Mouse (Mus musculus): Measurements from ENCODE around the gene Sgk2. TPM values are rescaled to one million over a fixed set of nuclear protein-coding genes. Genes with fewer than 3 reads are reported as not detected.

The Sgk2 gene
- polyA plus RNA-seq (2012; rRNA removed) = 0.05 and 0.09 TPM in 2 replicates

DNA sequence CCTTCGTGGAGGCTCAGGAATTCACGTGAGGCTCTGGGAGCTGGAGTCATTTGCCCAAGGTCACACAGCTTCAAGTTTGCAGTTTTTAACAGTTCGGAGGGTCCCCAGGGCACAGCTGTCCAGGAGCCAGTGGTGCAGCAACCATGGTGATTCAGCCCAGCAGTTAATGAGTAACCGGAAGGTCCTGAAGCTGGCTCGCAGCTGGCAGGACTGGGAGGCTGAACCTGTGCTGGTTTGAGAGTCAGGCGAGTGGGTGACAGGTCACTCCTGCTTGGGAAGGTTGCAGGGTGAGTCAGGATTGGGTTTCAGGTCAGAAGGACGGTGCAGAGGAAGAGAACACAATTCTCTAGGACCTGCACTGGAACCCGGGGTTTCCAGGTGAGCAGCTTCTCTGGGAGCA is at the start of gene Sgk2:
Sgk2 (plus strand) TSS at position 113 of the 400 bp plus-strand sequence.
- TF ChIP-seq CTCF (IDR thresholded peaks at IDR 0.05; ENCODE audit: borderline replicate concordance, extremely low read depth, insufficient read depth, insufficient read length) (no peak), POLR2A (IDR thresholded peaks at IDR 0.05; ENCODE audit: borderline replicate concordance, extremely low read depth, insufficient read depth, insufficient read length, poor library complexity, severe bottlenecking) (no peak)
- DNase-seq (ENCODE audit: low read depth) = no peak

DNA sequence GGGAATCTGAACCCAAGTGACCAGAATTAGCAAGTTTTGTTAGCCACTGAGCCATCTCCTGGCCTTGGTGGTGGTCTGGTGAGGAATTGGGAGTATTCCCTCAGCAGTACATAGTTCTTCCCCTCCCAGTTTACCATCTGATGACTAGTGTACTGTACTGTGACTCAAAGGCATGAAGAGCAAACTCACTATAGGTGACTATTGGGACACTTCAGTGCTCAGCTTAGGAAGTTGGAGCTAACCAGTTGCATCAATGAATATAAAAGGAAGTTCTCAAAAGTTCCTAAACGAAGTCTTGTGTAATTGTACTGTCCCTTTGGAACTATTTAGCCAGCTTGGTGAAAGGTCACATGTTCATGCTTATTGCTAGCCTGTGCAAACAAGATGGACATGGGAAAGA is 47.6 kb upstream of the Sgk2 start:
- no peak for DNase-seq (ENCODE audit: low read depth)
- TF ChIP-seq POLR2A (IDR thresholded peaks at IDR 0.05; ENCODE audit: borderline replicate concordance, extremely low read depth, insufficient read depth, insufficient read length, poor library complexity, severe bottlenecking) (no peak), CTCF (IDR thresholded peaks at IDR 0.05; ENCODE audit: borderline replicate concordance, extremely low read depth, insufficient read depth, insufficient read length) (no peak)

DNA sequence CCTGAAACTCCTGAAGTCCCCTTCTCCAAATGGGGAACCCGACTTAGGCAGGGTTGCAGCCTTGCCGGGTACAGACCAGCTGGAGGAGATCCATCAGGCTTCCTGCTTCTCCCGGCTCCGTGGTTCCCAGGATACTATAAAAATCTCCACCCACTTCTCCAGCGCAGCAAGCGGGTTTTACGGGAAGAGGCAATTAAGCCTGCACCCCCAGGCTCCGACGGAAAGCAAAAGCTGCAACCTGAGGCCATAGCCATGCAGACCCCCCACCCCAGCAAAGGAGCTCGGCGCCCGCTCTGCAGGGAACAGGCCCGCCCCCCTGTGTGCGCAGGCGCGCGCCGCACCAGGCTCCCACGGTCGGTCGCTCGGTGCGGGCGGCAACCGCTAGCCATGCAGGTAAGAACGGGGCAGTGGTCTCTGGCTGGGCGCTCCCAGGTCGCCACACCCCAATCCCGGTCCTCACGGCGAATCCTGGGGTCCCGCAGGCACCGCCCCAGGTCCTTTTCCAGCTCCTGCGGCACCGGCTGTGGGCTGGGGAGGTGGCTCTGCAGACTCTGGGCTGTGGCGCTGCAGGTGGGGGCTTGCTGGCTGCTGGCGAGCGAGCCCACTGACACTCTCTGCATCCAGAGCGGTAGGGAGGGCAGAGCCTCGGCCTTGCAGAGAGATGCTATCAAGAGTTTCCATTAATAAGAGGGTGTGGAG is 43.8 kb upstream of the Sgk2 start, which contains the start of gene L3mbtl1:
L3mbtl1 (plus strand) TSS at position 325 of the 699 bp plus-strand sequence.
- DNase-seq (ENCODE audit: low read depth) = peak; percentile 72
- TF ChIP-seq POLR2A (IDR thresholded peaks at IDR 0.05; ENCODE audit: borderline replicate concordance, extremely low read depth, insufficient read depth, insufficient read length, poor library complexity, severe bottlenecking) (no peak), CTCF (IDR thresholded peaks at IDR 0.05; ENCODE audit: borderline replicate concordance, extremely low read depth, insufficient read depth, insufficient read length) (no peak)

DNA sequence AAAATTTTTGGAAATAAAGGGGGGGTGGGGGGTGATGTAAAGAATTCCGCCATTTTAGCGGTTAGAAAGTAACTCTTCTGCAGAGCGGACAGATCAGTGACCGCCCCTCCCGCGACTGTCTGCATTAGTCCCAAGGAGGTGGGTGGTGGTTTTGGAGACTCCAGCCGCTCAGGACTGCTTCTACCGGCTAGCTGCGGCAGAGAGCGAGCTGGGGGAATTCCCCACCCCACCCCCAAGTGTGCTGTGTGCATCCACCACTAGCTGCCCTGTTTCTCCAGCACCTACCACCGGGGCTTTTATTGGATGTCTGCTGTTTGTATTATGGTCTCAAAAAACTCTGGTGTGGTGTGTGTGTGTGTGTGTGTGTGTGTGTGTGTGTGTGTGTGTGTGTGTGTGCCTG is 43.2 kb upstream of the Sgk2 start:
- no peak for DNase-seq (ENCODE audit: low read depth)
- TF ChIP-seq CTCF (IDR thresholded peaks at IDR 0.05; ENCODE audit: borderline replicate concordance, extremely low read depth, insufficient read depth, insufficient read length) = no peak
- no peak for TF ChIP-seq POLR2A (IDR thresholded peaks at IDR 0.05; ENCODE audit: borderline replicate concordance, extremely low read depth, insufficient read depth, insufficient read length, poor library complexity, severe bottlenecking)

DNA sequence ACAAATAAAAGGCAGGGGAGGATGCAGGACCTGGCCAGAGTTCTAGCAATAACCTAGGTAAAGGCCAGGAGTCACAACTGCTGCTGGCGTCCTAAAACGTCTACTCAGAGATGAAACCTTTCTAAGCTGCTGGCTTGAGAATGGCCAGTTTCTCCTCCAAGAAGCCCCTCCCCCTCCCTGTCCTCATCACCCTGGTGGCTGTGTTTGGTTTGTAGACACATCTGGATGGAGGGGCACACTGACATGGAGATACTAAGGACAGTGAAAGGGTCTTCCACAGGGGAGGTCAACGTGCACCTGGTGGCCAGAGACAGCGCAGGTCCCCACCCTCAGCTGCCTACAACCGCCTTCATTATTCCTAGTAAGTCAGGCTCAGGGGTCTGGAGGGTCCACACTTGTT is 40.2 kb upstream of the Sgk2 start:
- no peak for TF ChIP-seq CTCF (IDR thresholded peaks at IDR 0.05; ENCODE audit: borderline replicate concordance, extremely low read depth, insufficient read depth, insufficient read length)
- no peak for TF ChIP-seq POLR2A (IDR thresholded peaks at IDR 0.05; ENCODE audit: borderline replicate concordance, extremely low read depth, insufficient read depth, insufficient read length, poor library complexity, severe bottlenecking)
- no peak for DNase-seq (ENCODE audit: low read depth)

DNA sequence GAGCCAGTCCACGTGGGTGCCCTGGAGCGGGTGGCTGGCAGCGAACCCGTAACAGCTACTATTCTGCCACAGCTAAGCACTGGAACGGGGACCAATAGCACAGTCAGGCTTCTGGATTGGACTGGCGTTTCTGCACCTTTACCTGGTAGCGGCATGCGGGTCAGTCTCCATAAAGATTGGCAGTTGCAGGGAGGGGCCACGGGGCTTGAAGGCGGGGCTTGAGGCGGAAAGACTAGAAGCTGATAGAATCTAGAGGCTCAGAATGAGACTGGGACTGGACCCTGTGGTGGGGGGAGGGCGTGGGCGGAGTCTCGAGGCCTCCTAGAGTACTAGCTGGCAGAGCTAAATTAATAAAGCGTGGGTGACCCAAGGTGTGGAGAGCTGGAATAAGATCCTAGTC is 39.4 kb upstream of the Sgk2 start:
- peak; percentile 28 for DNase-seq (ENCODE audit: low read depth)

DNA sequence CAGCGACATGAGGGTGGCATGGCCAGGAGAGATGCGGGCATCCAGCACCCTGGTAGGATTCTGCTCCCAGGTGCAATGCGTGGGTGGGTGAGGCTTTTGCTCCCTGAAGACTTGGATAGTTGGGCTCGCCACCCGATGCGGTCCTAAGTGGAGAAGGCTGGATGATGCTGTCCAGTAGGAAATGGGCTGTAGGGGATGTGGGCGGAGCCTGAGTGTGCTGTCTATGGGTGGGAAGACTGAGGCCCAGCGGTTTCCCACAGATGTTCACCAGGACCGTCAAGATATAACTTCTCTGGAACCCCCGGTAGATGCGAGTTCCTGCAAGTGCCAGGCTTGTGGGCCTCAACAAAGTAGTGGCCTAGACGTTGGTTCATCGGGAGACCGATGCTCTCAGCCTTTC is 38.9 kb upstream of the Sgk2 start:
- DNase-seq (ENCODE audit: low read depth) = no peak
- TF ChIP-seq POLR2A (IDR thresholded peaks at IDR 0.05; ENCODE audit: borderline replicate concordance, extremely low read depth, insufficient read depth, insufficient read length, poor library complexity, severe bottlenecking) = no peak
- TF ChIP-seq CTCF (IDR thresholded peaks at IDR 0.05; ENCODE audit: borderline replicate concordance, extremely low read depth, insufficient read depth, insufficient read length) = no peak

More for the DNA sequence above, 39.4 kb upstream of the Sgk2 start:
- TF ChIP-seq POLR2A (IDR thresholded peaks at IDR 0.05; ENCODE audit: borderline replicate concordance, extremely low read depth, insufficient read depth, insufficient read length, poor library complexity, severe bottlenecking) = no peak
- no peak for TF ChIP-seq CTCF (IDR thresholded peaks at IDR 0.05; ENCODE audit: borderline replicate concordance, extremely low read depth, insufficient read depth, insufficient read length)

DNA sequence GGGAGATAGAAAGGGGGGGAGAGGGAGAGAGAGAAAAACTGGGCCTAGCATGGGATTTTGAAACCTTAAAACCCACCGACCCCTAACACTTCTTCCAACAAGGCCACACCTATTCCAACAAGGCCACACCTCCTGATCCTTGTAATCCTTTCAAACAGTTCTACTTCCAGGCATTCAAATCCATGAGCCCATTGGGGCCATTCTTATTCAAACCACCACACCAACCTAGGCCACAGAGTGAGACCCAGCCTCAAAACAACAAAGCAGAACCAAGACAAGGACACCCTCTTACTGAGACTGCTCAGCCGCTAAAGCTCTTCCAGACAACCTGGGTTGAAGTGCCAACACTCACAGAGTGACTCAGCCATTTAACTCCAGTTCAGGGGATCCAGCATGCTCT is 36.4 kb upstream of the Sgk2 start:
- no peak for TF ChIP-seq CTCF (IDR thresholded peaks at IDR 0.05; ENCODE audit: borderline replicate concordance, extremely low read depth, insufficient read depth, insufficient read length)
- no peak for TF ChIP-seq POLR2A (IDR thresholded peaks at IDR 0.05; ENCODE audit: borderline replicate concordance, extremely low read depth, insufficient read depth, insufficient read length, poor library complexity, severe bottlenecking)
- no peak for DNase-seq (ENCODE audit: low read depth)

DNA sequence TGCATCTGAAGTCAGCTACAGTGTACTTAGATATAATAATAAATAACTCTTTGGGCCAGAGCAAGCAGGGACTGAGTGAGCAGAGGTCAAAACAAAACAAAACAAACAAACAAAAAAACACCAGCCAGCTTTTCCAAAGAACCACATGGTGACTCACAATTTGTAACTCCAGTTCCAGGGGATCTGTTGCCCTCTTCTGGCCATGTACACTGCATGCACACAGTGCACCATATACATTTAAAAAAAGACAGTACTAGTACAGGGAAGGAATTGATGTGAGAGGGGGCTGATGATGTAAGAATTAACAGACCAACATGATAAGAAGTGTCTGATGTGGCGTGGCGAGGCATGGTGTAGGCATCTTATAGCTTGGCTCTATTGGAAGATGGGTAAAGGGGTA is 30.3 kb upstream of the Sgk2 start:
- TF ChIP-seq CTCF (IDR thresholded peaks at IDR 0.05; ENCODE audit: borderline replicate concordance, extremely low read depth, insufficient read depth, insufficient read length) (no peak; the same call in 1 of the 2 replicates), POLR2A (IDR thresholded peaks at IDR 0.05; ENCODE audit: borderline replicate concordance, extremely low read depth, insufficient read depth, insufficient read length, poor library complexity, severe bottlenecking) (no peak)
- DNase-seq (ENCODE audit: low read depth) = no peak

DNA sequence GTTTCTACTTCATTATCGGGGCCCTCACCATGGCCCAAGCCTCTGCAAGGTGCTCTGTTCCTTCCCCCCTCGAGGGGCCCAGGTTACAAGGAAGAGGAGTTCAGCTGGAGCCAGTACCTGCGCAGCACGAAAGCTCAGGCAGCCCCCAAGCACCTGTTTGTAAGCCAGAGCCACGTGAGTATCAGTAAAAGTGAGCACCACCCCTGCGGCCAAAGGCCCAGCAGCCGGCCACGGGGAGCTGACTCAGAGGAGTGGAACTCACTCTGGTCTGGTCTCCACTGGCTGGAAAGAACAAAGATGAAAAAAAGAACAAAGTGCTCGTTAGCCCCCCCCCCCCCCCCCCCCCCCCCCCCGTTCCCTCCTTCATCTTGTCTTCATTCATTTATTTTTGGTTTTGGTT is 25.8 kb upstream of the Sgk2 start:
- DNase-seq (ENCODE audit: low read depth) = no peak
- TF ChIP-seq CTCF (IDR thresholded peaks at IDR 0.05; ENCODE audit: borderline replicate concordance, extremely low read depth, insufficient read depth, insufficient read length) = no peak
- no peak for TF ChIP-seq POLR2A (IDR thresholded peaks at IDR 0.05; ENCODE audit: borderline replicate concordance, extremely low read depth, insufficient read depth, insufficient read length, poor library complexity, severe bottlenecking)

DNA sequence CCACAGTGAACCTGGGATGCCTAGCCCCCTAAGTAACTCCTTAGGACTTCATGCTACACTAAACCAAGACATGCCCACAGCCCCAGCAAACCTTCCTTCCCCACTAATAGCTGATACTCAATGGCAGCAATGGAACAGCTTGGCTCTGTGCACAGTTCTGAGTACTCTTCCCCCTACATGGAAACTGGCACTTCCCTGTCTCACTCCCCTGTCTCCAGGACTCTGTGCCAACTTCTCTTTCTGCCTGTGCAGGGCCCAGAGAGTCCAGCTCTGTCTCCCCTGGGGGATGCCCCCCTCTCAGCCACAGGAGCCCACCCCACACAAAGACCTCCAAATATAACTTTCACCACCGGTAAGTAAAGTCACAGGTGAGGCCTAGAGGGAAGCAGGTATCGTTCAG is 20.4 kb upstream of the Sgk2 start:
- DNase-seq (ENCODE audit: low read depth) = no peak
- TF ChIP-seq CTCF (IDR thresholded peaks at IDR 0.05; ENCODE audit: borderline replicate concordance, extremely low read depth, insufficient read depth, insufficient read length) (no peak), POLR2A (IDR thresholded peaks at IDR 0.05; ENCODE audit: borderline replicate concordance, extremely low read depth, insufficient read depth, insufficient read length, poor library complexity, severe bottlenecking) (no peak)

DNA sequence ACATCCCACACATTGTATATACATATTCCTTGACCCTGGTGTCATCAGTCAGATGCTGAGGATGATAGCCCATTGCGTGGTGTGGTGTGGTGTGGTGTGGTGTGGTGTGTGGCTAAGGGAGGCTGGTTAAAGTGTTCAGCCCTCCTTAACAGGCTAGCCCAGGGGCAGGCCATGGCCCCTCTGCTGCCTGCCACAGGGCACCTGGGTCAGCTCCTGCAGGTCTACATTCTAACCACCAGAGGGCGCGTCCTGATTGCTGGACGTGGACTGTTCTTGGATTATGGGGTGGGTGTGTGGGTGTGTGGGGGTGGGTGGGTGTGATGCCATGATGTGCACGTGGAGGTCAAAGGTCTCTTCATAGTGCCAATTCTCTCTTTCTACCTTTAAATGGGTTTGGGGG is 18.8 kb upstream of the Sgk2 start:
- peak; percentile 14 for DNase-seq (ENCODE audit: low read depth)
- no peak for TF ChIP-seq POLR2A (IDR thresholded peaks at IDR 0.05; ENCODE audit: borderline replicate concordance, extremely low read depth, insufficient read depth, insufficient read length, poor library complexity, severe bottlenecking)
- TF ChIP-seq CTCF (IDR thresholded peaks at IDR 0.05; ENCODE audit: borderline replicate concordance, extremely low read depth, insufficient read depth, insufficient read length) = peak; percentile 79

Measured in brain, embryonic 14.5 days (tissue).